Mouse (Mus musculus) left cerebral cortex, adult 11 months (tissue): ENCODE data around the gene Insm1.

Source experiments
- DNase-seq: peaks from one replicate; pipeline ENCODE4 v3.0.0; 2022; ENCODE audit warnings: low spot score

The Insm1 gene

GRCm38 (mm10) chr2:146224141-146224540 lies 2.4 kb downstream of the Insm1 start:
- no peak for DNase-seq

DNA sequence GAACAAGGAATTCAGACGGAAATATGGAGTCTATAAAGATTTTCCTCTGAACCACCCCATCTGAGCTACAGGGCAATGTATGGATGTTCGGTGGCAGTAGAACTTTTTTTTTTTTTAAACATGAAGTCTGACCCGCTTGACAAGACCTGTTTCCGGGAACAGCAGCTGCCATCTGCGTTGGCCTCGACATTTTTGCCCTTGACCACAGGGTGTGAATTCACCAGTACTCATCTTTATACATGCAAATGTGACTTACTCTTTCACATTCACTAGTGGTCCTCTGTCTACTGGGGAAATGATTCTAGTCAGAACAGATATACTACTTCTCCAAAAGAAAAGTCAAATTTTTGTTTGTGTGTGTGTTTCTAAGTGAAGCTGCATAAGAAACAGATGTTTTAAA lies 4.1 kb downstream of the Insm1 start:
- no peak for DNase-seq

DNA sequence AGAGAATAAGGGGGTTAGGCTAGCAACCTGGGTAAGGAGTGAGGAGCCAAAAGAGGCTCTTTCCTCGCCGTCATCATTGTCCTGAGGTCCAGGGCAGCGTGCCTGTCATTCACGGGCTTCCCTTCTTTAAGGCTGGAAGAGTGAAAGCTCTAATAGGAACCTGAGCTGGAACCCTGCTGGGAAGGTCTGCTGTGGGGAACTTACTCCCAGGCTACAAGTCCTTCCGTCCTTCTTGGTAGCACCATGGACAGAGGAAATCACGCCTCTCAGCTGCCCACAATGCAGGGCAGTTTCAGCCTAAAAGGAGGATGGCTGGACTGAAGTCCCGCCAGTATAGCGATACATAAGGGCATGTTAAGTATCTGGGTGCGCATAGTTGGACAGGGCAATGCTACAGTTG lies 4.8 kb downstream of the Insm1 start:
- DNase-seq = no peak

DNA sequence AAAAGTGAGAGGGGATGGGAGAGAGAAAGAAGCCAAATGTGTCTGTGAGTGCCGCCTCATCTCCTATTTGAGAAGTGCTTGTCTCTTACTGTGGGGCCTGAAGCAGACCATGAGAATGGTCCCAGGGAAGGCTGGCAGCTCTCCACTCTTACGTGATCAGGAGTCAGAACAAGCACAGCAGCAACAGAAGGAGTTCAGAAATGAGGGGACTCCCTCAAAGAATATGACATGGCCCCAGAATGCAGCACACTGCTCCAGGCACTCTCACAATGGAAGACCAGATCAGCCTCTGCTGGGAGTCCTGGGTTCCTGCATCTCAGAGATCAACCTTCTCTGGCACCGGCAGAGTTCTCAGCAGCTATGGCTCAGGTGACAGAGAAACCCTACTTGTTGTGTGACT lies 5.9 kb downstream of the Insm1 start:
- DNase-seq = no peak

- no peak for DNase-seq
Observed at GRCm38 (mm10) chr2:146228435-146228834, 6.7 kb downstream of the Insm1 start.

DNA sequence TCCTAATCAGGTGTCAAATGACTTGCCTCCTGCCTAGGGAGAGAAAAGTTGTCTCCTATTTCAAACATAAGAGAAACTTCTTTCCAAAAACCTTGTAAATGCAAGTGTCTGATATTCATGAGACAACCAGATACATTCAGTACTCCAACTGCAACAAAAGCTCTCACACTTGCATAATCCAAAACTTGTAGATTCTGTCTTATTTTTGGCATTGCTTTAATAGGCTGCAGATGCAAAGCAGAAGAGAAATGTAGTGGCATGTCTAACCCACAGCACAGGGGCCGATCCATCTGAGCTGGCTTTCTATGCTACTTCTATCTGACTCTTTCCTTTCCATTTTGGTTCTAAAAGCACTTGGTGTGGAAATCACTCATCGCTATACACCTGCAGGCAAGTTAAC lies 9.8 kb downstream of the Insm1 start:
- DNase-seq = no peak

- DNase-seq = no peak
Observed at GRCm38 (mm10) chr2:146239196-146239747, 17.6 kb downstream of the Insm1 start.

GRCm38 (mm10) chr2:146244049-146244448 lies 22.3 kb downstream of the Insm1 start:
- no peak for DNase-seq

- DNase-seq = no peak
Observed at GRCm38 (mm10) chr2:146245401-146245800, 23.7 kb downstream of the Insm1 start.

- DNase-seq = no peak
Observed at GRCm38 (mm10) chr2:146246409-146247075, 24.8 kb downstream of the Insm1 start.

DNA sequence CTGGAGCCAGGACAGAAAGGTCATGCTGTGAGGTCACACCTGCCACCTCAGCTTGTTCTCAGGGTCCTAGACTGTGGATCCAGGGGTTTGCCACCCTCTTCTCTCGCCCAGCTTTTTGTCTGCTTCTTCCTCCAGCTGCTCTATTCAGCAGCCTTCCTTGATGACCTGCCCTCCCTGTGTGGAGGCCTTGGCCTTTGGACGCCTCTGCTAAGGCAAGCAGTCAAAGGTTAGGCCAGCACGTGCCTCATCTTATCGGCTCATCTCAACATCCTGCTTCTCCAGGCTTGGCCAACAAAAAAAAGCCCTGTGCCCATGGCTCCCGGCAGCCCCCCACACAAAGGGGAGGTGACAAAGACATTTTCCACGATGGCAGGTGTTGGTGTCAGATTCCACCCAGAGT lies 25.9 kb downstream of the Insm1 start:
- DNase-seq = no peak

GRCm38 (mm10) chr2:146249033-146249432 lies 27.3 kb downstream of the Insm1 start:
- no peak for DNase-seq

DNA sequence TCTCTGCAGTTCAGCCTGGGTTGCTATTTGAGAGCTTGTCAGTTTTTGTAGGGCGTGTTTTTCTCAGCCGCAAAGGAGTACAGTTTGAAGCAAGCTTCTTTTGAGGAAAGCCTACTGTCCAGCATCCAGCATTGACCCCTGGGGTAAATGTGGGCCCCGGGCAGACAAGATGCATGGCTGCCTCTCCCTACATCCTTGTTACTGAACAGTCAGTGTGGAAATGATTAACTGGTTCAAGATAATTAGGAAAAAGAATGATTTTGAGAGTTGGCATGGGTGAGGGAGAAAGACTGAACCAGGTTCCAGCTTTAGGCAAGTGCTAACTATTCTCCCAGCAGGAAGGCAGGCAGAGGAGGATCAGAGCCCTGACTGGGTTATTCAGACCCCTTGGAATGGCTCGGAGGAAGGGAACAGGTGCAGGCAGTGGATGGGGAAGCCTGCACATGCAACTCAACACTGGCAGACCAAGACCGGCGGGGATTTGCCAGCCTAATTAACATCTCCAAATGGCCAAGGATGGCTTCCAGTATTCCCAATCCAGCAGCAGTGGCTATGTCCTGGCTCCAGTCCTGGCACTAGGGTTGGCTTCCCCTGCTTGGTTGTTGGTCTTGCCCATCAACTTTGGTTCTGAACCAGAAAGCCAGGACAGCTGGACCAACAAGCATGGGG lies 28.6 kb downstream of the Insm1 start:
- DNase-seq = no peak

- DNase-seq = no peak
Observed at GRCm38 (mm10) chr2:146254387-146254786, 32.7 kb downstream of the Insm1 start.

DNA sequence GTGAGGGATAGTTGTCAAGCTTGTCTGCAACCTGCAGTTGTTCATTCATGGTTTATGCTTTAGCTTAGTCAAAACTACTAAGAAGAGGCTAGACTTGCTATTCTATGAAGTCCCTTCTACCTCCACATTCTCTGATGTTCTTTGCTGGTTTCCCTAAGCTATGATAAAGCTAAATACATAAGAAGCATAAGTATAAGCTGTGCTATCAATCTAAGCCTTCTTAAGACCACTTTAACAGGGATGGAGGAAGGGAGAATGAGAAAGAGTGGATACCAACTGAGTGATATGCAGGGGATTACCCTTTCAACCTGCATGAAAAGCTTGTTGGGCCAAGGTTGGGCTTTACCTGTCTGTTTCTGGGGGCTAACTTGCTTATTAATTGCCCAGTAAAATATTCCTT lies 33.9 kb downstream of the Insm1 start:
- DNase-seq = no peak

- no peak for DNase-seq
Observed at GRCm38 (mm10) chr2:146256321-146256875, 34.7 kb downstream of the Insm1 start.

GRCm38 (mm10) chr2:146257037-146257436 lies 35.3 kb downstream of the Insm1 start:
- no peak for DNase-seq

GRCm38 (mm10) chr2:146257609-146258008 lies 35.9 kb downstream of the Insm1 start:
- DNase-seq = no peak

- DNase-seq = peak; percentile 48
Observed at GRCm38 (mm10) chr2:146258736-146259469, 37.2 kb downstream of the Insm1 start.

DNA sequence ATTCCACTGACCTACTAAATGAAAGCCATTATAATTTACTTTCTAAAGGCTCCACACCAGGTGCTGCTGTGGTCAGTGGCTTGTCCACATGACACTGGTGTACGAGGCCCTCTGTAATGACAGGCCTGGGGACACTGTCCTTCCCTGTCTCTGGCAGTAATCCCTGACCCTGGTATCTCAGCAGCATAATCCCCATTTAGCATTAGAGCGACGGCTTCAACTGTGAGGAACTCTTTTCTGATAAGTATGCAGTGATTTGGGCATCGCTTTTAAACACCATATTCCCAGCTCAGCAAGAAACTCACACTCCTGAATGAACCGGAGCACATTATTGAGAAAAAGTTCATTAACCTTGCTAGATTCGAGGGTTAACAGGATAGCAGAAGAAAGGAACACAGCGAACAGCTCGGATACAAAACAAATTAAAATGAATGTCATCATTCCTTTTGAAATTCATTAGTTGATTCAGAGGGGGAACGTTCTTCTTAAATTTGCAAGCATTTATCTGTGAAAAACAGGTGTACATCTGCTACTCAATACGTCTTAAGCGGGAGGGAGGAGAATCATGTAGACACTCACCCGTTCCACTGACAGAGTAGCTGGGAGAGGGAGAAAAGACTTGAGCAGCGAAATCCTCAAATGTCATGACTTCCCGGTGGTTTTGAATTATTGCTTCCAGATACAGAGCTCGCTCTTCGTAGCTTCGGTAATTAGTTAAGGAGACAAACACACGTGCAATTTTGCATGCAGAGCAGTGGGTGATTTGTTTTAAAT lies 38.3 kb downstream of the Insm1 start:
- DNase-seq = no peak

GRCm38 (mm10) chr2:146261146-146261545 lies 39.4 kb downstream of the Insm1 start:
- DNase-seq = no peak

DNA sequence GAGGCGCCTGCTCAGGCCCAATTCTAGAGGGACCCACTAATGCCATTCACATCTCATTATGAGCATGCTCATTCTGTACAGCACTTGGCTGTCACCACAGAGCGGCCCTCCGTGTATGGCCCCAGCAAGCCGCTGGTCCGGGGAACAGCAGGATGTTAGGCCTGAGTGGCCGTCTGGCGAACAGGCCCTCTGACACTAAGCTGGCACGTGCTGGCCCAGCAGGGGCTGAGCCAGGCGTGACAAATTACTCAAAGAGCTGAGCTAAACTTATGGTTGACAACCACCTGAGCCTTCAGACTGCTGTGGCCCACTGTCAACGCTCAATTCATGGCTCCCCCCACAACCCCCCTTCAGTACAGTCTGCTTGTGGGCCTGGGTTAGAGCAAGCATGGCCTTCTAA lies 40.5 kb downstream of the Insm1 start:
- DNase-seq = no peak
